Mouse (Mus musculus): ENCODE results near the gene Gm49394. TPM values are rescaled to one million over a fixed set of nuclear protein-coding genes. Genes with fewer than 3 reads are reported as not detected.

Gene Gm49394
- polyA plus RNA-seq, 1 experiment from 2014 or later: not detected

DNA sequence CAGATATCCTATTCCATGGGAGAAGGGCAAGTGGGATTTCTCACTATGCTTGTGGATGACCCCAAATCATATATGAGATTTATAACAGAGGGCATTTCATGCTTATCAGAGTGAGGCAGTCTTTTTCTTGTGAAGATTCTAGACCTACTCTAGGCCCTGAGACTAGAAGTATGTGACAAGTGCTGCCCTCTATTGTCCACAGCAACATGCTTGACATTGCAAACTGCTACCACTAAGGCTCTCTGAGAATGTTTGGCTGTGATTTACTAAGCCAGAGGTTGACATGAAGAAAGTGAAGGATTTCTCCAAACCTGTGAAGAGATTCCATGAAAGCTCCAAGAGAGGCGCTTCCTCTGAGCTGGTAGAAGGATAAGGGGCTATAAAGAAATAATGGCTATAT lies 1.3 kb upstream of the Gm49394 start:
- H3K4me1 ChIP-seq (ENCODE audit: control insufficient read depth, insufficient read depth, low read depth, low read length): no peaks in the 10 kb centered on the region
- H3K4me3 ChIP-seq (ENCODE audit: low read length): no peak overlapping the region
- H3K27ac ChIP-seq (ENCODE audit: low read depth, low read length): no peak overlapping the region
- no peaks in the 10 kb centered on the region; the same call in 1 of the 2 replicates for H3K9me3 ChIP-seq (ENCODE audit: control insufficient read depth, low read length)
- no peak overlapping the region for H3K4me2 ChIP-seq (ENCODE audit: low read length)
- ATAC-seq: no peak
- H3K9ac ChIP-seq (ENCODE audit: low read depth, low read length): no peak overlapping the region
- H3K27me3 ChIP-seq (replicated peaks; ENCODE audit: control insufficient read depth, insufficient read depth, low read length): peaks cover 6% of the 10 kb centered on the region
- H3K36me3 ChIP-seq (ENCODE audit: control insufficient read depth, insufficient read depth, low read length): no peaks in the 10 kb centered on the region
- 86% methylated on average over 1 of the region's 1 CpGs for WGBS

DNA sequence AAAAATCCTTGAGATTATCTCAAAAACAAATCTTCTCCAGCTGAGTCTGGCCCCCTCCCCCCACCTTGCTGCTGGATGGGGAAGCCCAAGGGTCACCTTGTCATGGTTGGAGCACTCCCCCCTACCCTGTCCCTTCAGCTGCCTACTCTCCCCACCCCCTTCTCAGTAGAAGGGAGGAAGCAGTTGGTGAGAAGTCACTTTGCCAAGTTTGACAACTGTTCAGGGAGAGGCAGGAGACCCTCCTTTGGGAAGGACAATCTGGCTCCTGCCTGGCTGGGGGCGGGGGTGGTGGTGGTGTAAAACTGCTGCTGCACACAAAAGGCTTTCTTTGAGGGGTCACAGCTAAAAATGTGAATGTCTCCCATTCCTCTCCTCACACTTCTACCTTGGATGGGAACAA lies 1.4 kb downstream of the Gm49394 start:
- Histone ChIP-seq H3K36me3 (ENCODE audit: control insufficient read depth, insufficient read depth, low read length) (no peaks in the 10 kb centered on the region), H3K4me3 (ENCODE audit: low read length) (no peak overlapping the region), H3K27me3 (replicated peaks; ENCODE audit: control insufficient read depth, insufficient read depth, low read length) (peaks cover 25% of the 10 kb centered on the region), H3K4me1 (ENCODE audit: control insufficient read depth, insufficient read depth, low read depth, low read length) (peaks cover 3% of the 10 kb centered on the region; the same call in 1 of the 2 replicates), H3K4me2 (ENCODE audit: low read length) (no peak overlapping the region), H3K9me3 (ENCODE audit: control insufficient read depth, low read length) (no peaks in the 10 kb centered on the region; the same call in 1 of the 2 replicates), H3K9ac (ENCODE audit: low read depth, low read length) (no peak overlapping the region), H3K27ac (ENCODE audit: low read depth, low read length) (no peak overlapping the region)
- WGBS: 83% methylated on average over 1 of the region's 1 CpGs
- no peak for ATAC-seq

DNA sequence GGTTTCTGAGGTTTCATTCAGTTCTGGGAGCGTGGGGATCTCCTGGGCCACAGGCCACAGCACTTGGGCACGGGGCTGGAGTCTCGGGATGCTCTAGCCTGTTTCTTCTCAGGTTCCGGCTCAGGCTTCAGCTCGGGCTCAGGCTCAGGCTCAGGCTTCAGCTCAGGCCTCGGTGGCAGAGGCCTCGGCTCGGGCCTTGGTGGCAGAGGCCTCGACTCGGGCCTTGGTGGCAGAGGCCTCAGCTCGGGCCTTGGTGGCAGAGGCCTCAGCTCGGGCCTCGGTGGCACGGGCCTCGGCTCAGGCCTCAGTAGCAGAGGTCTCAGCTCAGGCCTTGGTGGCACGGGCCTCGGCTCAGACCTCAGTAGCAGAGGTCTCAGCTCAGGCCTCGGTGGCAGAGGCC lies 2.2 kb downstream of the Gm49394 start:
- no peak overlapping the region for H3K4me2 ChIP-seq (ENCODE audit: low read length)
- no peak overlapping the region for H3K4me3 ChIP-seq (ENCODE audit: low read length)
- peaks cover 3% of the 10 kb centered on the region; the same call in 1 of the 2 replicates for H3K4me1 ChIP-seq (ENCODE audit: control insufficient read depth, insufficient read depth, low read depth, low read length)
- H3K9me3 ChIP-seq (ENCODE audit: control insufficient read depth, low read length): no peaks in the 10 kb centered on the region; the same call in 1 of the 2 replicates
- no peak overlapping the region for H3K27ac ChIP-seq (ENCODE audit: low read depth, low read length)
- H3K27me3 ChIP-seq (replicated peaks; ENCODE audit: control insufficient read depth, insufficient read depth, low read length): peaks cover 32% of the 10 kb centered on the region
- 95% methylated on average over 18 of the region's 18 CpGs for WGBS
- no peak overlapping the region for H3K9ac ChIP-seq (ENCODE audit: low read depth, low read length)
- no peaks in the 10 kb centered on the region for H3K36me3 ChIP-seq (ENCODE audit: control insufficient read depth, insufficient read depth, low read length)
- ATAC-seq: no peak

DNA sequence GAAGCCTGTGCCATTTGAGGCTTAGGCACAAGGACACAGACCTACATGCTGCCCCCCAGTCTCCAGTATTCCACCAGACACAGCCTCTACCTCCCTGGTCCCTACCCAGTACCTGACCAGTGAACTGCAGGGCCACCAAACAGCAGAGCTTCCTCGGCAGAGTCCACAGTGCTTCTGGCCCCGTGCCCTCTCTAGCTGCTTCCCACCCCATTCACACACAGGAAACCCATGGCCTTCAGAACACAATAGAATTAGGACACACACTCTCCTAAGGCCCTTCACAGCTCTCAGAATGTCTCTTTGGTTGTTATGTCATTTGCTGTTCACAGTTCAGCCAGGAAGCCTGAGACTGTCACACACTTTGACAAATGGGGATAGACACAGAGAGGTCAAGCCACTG lies 3.1 kb downstream of the Gm49394 start, which contains the start of gene Igf2:
Gene Igf2 (minus strand): TSS at position 158 of the 400 bp plus-strand sequence.
- H3K27me3 ChIP-seq (replicated peaks; ENCODE audit: control insufficient read depth, insufficient read depth, low read length): peaks cover 36% of the 10 kb centered on the region
- no peaks in the 10 kb centered on the region; the same call in 1 of the 2 replicates for H3K9me3 ChIP-seq (ENCODE audit: control insufficient read depth, low read length)
- no peak for ATAC-seq
- peaks cover 3% of the 10 kb centered on the region; the same call in 1 of the 2 replicates for H3K4me1 ChIP-seq (ENCODE audit: control insufficient read depth, insufficient read depth, low read depth, low read length)
- no peak within 1 kb of the TSS for H3K4me2 ChIP-seq (ENCODE audit: low read length)
- no peaks in the 10 kb centered on the region for H3K36me3 ChIP-seq (ENCODE audit: control insufficient read depth, insufficient read depth, low read length)
- no peak within 1 kb of the TSS for H3K9ac ChIP-seq (ENCODE audit: low read depth, low read length)
- 61% methylated on average over 2 of the region's 2 CpGs for WGBS
- no peak within 1 kb of the TSS for H3K4me3 ChIP-seq (ENCODE audit: low read length)
- no peak within 1 kb of the TSS for H3K27ac ChIP-seq (ENCODE audit: low read depth, low read length)

DNA sequence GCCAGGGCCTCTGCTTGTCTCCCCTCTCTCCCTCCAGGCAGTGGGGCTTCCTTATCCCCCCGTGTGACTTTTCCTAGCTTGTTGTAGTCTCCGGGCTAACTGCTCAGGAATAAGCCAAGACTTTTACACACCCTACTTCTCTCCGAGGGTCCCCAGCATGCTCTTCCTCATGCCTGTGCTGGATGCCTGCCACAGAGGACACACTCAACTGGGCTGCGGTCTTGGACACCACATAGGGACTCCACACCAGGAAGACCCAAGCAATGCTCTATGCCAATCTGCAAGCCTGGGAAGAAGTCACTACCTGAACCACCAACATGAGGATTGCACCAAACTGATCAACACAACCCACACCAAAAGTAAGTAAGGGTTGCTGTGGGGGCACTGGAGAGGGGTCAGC lies 3.6 kb downstream of the Gm49394 start:
- H3K9me3 ChIP-seq (ENCODE audit: control insufficient read depth, low read length): no peaks in the 10 kb centered on the region; the same call in 1 of the 2 replicates
- peaks cover 39% of the 10 kb centered on the region for H3K27me3 ChIP-seq (replicated peaks; ENCODE audit: control insufficient read depth, insufficient read depth, low read length)
- H3K9ac ChIP-seq (ENCODE audit: low read depth, low read length): no peak overlapping the region
- H3K4me1 ChIP-seq (ENCODE audit: control insufficient read depth, insufficient read depth, low read depth, low read length): peaks cover 3% of the 10 kb centered on the region; the same call in 1 of the 2 replicates
- no peak for ATAC-seq
- H3K4me3 ChIP-seq (ENCODE audit: low read length): no peak overlapping the region
- 73% methylated on average over 4 of the region's 4 CpGs for WGBS
- no peaks in the 10 kb centered on the region for H3K36me3 ChIP-seq (ENCODE audit: control insufficient read depth, insufficient read depth, low read length)
- H3K4me2 ChIP-seq (ENCODE audit: low read length): no peak overlapping the region
- H3K27ac ChIP-seq (ENCODE audit: low read depth, low read length): no peak overlapping the region

DNA sequence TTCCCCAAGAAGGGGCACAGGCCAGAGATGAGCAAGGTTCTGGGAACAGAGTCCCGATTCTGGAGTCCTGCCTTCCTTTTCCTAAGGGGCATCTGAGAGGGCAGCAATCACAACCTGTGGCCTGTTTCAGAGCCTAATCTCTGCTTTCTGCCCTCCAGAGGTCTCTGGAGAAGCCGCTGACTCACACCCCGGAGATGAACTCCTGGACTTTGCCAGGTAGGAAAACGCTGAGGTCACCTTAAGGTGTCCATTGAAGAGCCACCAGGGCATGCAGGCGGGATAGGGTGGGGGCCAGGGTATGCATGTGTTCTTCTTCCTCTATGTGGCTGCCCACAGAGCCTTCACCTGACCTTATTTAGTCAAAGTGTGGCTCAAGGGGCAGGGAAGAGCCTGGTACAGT lies 4.4 kb downstream of the Gm49394 start:
- peaks cover 6% of the 10 kb centered on the region; the same call in 1 of the 2 replicates for H3K4me1 ChIP-seq (ENCODE audit: control insufficient read depth, insufficient read depth, low read depth, low read length)
- no peaks in the 10 kb centered on the region; the same call in 1 of the 2 replicates for H3K9me3 ChIP-seq (ENCODE audit: control insufficient read depth, low read length)
- peaks cover 44% of the 10 kb centered on the region for H3K27me3 ChIP-seq (replicated peaks; ENCODE audit: control insufficient read depth, insufficient read depth, low read length)
- no peaks in the 10 kb centered on the region for H3K36me3 ChIP-seq (ENCODE audit: control insufficient read depth, insufficient read depth, low read length)
- H3K27ac ChIP-seq (ENCODE audit: low read depth, low read length): no peak overlapping the region
- no peak overlapping the region for H3K4me2 ChIP-seq (ENCODE audit: low read length)
- no peak overlapping the region for H3K9ac ChIP-seq (ENCODE audit: low read depth, low read length)
- WGBS: 40% methylated on average over 5 of the region's 5 CpGs
- ATAC-seq: no peak
- no peak overlapping the region for H3K4me3 ChIP-seq (ENCODE audit: low read length)

DNA sequence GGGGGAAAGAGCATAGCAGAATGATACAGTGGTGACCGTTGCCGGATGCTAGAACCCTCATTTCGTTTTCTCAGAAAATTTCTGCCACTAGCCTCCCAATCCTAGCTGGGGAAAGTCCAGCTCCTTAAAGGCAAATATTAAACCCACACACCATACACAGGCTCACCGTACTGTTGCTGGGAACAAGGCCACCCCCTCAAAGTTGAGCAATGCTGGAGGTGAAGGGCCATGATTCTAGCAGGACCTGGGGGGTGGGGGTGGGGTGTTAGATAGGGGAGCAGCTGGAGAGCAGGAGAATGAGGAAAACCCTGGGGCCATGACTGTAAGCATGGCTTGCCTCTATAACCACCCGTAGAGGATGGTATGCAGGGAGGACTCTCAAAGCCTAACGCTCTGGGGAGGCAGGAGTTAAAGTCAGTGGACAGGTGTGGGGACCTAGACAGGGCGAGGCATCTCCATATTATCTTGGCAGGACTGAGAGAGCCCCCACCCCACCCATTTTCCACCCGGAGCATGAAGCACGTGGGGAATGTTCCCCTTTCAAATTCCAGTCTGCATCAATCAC lies 5.2 kb downstream of the Gm49394 start:
- Histone ChIP-seq H3K4me3 (ENCODE audit: low read length) (no peak overlapping the region; the same call in 1 of the 2 replicates), H3K4me1 (ENCODE audit: control insufficient read depth, insufficient read depth, low read depth, low read length) (peaks cover 6% of the 10 kb centered on the region; the same call in 1 of the 2 replicates), H3K27ac (ENCODE audit: low read depth, low read length) (no peak overlapping the region), H3K27me3 (replicated peaks; ENCODE audit: control insufficient read depth, insufficient read depth, low read length) (peaks cover 52% of the 10 kb centered on the region), H3K36me3 (ENCODE audit: control insufficient read depth, insufficient read depth, low read length) (no peaks in the 10 kb centered on the region), H3K4me2 (ENCODE audit: low read length) (no peak overlapping the region; the same call in 1 of the 2 replicates), H3K9ac (ENCODE audit: low read depth, low read length) (no peak overlapping the region), H3K9me3 (ENCODE audit: control insufficient read depth, low read length) (no peaks in the 10 kb centered on the region; the same call in 1 of the 2 replicates)
- peak; percentile 42; the same call in 1 of the 2 replicates for ATAC-seq
- WGBS: 4% methylated on average over 9 of the region's 9 CpGs

DNA sequence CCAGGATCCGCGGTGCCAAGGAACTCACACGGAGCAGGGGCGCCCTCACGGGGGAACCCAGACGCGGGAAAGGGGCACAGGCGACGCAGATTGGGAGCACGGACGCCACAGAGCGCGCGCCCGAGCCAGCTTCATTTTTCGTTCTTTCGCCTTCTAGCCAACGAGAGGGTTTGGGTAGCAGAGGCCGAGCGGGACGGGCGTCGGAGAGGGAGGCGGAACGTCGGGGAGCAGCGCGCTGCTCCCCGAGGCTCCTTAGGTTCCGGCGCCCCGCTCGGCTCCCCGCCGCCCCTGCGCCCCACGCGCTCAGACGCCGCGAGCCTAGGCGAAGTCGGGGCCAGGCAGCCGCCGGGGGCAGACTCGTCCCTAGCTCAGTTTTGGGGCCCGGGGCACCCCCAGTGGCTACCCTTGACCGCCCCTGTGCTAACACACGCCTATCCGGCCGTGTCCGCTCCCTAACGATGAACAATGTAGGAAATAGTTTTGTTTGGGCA lies 5.8 kb downstream of the Gm49394 start:
- under 1% methylated on average over 53 of the region's 53 CpGs for WGBS

DNA sequence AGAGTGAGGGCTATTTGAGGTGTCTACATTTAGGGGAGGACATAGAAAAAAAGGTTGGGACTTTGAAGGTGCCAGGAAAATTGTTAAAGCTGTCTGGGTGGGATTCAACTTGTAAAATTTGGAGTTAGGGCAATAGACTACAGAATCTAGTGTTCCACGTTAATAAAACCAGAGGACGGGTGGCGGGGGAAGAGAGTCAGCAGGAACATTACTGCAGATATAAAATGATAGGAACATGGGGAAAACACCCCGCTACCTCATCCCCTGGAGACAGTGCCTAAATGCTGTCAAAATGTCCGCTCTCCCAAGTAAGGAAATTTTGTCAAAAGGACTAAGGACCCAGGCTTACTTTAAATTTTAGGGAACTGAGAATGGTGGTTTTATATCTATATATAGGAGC lies 6.6 kb downstream of the Gm49394 start:
- H3K4me2 ChIP-seq (ENCODE audit: low read length): no peak overlapping the region
- H3K9me3 ChIP-seq (ENCODE audit: control insufficient read depth, low read length): no peaks in the 10 kb centered on the region
- 8% methylated on average over 5 of the region's 5 CpGs for WGBS
- no peak overlapping the region for H3K27ac ChIP-seq (ENCODE audit: low read depth, low read length)
- ATAC-seq: no peak
- peaks cover 60% of the 10 kb centered on the region for H3K27me3 ChIP-seq (replicated peaks; ENCODE audit: control insufficient read depth, insufficient read depth, low read length)
- H3K9ac ChIP-seq (ENCODE audit: low read depth, low read length): no peak overlapping the region
- H3K4me3 ChIP-seq (ENCODE audit: low read length): no peak overlapping the region
- no peaks in the 10 kb centered on the region for H3K36me3 ChIP-seq (ENCODE audit: control insufficient read depth, insufficient read depth, low read length)
- H3K4me1 ChIP-seq (ENCODE audit: control insufficient read depth, insufficient read depth, low read depth, low read length): peaks cover 20% of the 10 kb centered on the region

More for the DNA sequence above, 5.8 kb downstream of the Gm49394 start:
- peaks cover 12% of the 10 kb centered on the region for H3K4me1 ChIP-seq (ENCODE audit: control insufficient read depth, insufficient read depth, low read depth, low read length)
- no peak for ATAC-seq
- H3K4me2 ChIP-seq (ENCODE audit: low read length): peak overlapping the region; percentile 39
- no peak overlapping the region for H3K27ac ChIP-seq (ENCODE audit: low read depth, low read length)
- no peaks in the 10 kb centered on the region for H3K9me3 ChIP-seq (ENCODE audit: control insufficient read depth, low read length)
- peak overlapping the region; percentile 27 for H3K4me3 ChIP-seq (ENCODE audit: low read length)
- no peak overlapping the region for H3K9ac ChIP-seq (ENCODE audit: low read depth, low read length)
- H3K27me3 ChIP-seq (replicated peaks; ENCODE audit: control insufficient read depth, insufficient read depth, low read length): peaks cover 54% of the 10 kb centered on the region
- no peaks in the 10 kb centered on the region for H3K36me3 ChIP-seq (ENCODE audit: control insufficient read depth, insufficient read depth, low read length)
